Mouse (Mus musculus) layer of hippocampus, adult 2 months (tissue): ENCODE measurements around the gene Elk4. TPM values are rescaled to one million over a fixed set of nuclear protein-coding genes. Genes with fewer than 3 reads are reported as not detected.

Experiments
- DNase-seq, 2 experiments: peaks; one replicate each; pipeline ENCODE4 v3.0.0; 2022; ENCODE audit warnings: low spot score in 2 of 2
- H3K27ac ChIP-seq: fragments of 200-600 bp; 2 replicates; pipeline ENCODE4 v1.8.1; 2022
- H3K4me3 ChIP-seq: fragments of 200-600 bp; 2 replicates; pipeline ENCODE4 v1.8.1; 2022; ENCODE audit warnings: mild to moderate bottlenecking
- CTCF ChIP-seq: fragments of 200-600 bp; conservative IDR thresholded peaks from 2 replicates; pipeline ENCODE4 v1.8.1; 2022; ENCODE audit warnings: antibody characterized with exemption, mild to moderate bottlenecking, moderate library complexity
- long read RNA-seq, 2 experiments: library from polyadenylated mRNA; stranded (forward); transcript quantifications; one replicate each; pipeline ENCODE4 v2.0.0; 2021; ENCODE audit warnings: borderline mapping rate in 2 of 2
- total RNA-seq, 2 experiments: library from RNA; stranded (reverse); gene quantifications; 2 replicates each; pipeline ENCODE4 v1.2.3; 2021

Elk4 gene
- 10 to 100 TPM; 51.8 to 59.2 TPM for total RNA-seq
- long read RNA-seq, experiment 1, full-length matches to known transcripts: 3 of 8 reads
- long read RNA-seq, experiment 1, partial matches to known transcripts: 1 of 8 reads
- long read RNA-seq, experiment 1, other reads (novel, unspliced or antisense): 4 of 8 reads
- long read RNA-seq, experiment 2, full-length matches to known transcripts: 7 of 18 reads
- long read RNA-seq, experiment 2, partial matches to known transcripts: 1 of 18 reads
- long read RNA-seq, experiment 2, other reads (novel, unspliced or antisense): 10 of 18 reads

- H3K4me3 ChIP-seq: peak within 1 kb of the TSS; percentile 94
- H3K27ac ChIP-seq: peak within 1 kb of the TSS; percentile 94
- TF ChIP-seq CTCF: 0 out of 2 replicates have a peak, but pooled peaks have one; percentile 2
- DNase-seq: peak; percentile 84 to 87
Observed at GRCm38 (mm10) chr1:132007282-132007815, at the start of gene Elk4. Gene Elk4, plus strand, starts transcription at chr1:132007607.

- DNase-seq: no peak
Observed at GRCm38 (mm10) chr1:131961004-131961403, 46.4 kb upstream of the Elk4 start.

GRCm38 (mm10) chr1:131962606-131963084 is 44.8 kb upstream of the Elk4 start, which contains the start of gene Slc45a3:
Gene Slc45a3, plus strand, starts transcription at chr1:131962967.
- Histone ChIP-seq H3K27ac (no peak within 1 kb of the TSS), H3K4me3 (peak within 1 kb of the TSS; percentile 62)
- no peak for TF ChIP-seq CTCF
- no peak for DNase-seq

More at GRCm38 (mm10) chr1:131961004-131961403, 46.4 kb upstream of the Elk4 start:
- Histone ChIP-seq H3K4me3 (no peak overlapping the region), H3K27ac (no peak overlapping the region)
- no peak for TF ChIP-seq CTCF

GRCm38 (mm10) chr1:131963085-131963951 is 44.1 kb upstream of the Elk4 start:
- Histone ChIP-seq H3K27ac (no peak overlapping the region), H3K4me3 (peak overlapping the region; percentile 62)
- TF ChIP-seq CTCF: no peak
- no peak for DNase-seq

GRCm38 (mm10) chr1:131964100-131964499 is 43.3 kb upstream of the Elk4 start:
- no peak for TF ChIP-seq CTCF
- DNase-seq: no peak
- Histone ChIP-seq H3K27ac (no peak overlapping the region), H3K4me3 (no peak overlapping the region)

- no peak for TF ChIP-seq CTCF
- H3K4me3 ChIP-seq: no peak overlapping the region
- H3K27ac ChIP-seq: no peak overlapping the region
- no peak for DNase-seq
Observed at GRCm38 (mm10) chr1:131964580-131964979, 42.8 kb upstream of the Elk4 start.

- no peak overlapping the region for H3K4me3 ChIP-seq
- DNase-seq: no peak
- no peak for TF ChIP-seq CTCF
- no peak overlapping the region for H3K27ac ChIP-seq
Observed at GRCm38 (mm10) chr1:131965818-131966217, 41.6 kb upstream of the Elk4 start.

- no peak for TF ChIP-seq CTCF
- no peak for DNase-seq
- Histone ChIP-seq H3K27ac (no peak overlapping the region), H3K4me3 (no peak overlapping the region)
Observed at GRCm38 (mm10) chr1:131967336-131967735, 40.1 kb upstream of the Elk4 start.

GRCm38 (mm10) chr1:131968556-131968955 is 38.9 kb upstream of the Elk4 start:
- no peak for DNase-seq
- TF ChIP-seq CTCF: no peak
- no peak overlapping the region for H3K27ac ChIP-seq
- H3K4me3 ChIP-seq: no peak overlapping the region

GRCm38 (mm10) chr1:131968983-131969382 is 38.4 kb upstream of the Elk4 start:
- no peak for TF ChIP-seq CTCF
- Histone ChIP-seq H3K27ac (no peak overlapping the region), H3K4me3 (no peak overlapping the region)
- DNase-seq: no peak

GRCm38 (mm10) chr1:131969825-131970224 is 37.6 kb upstream of the Elk4 start:
- DNase-seq: no peak
- TF ChIP-seq CTCF: no peak
- H3K4me3 ChIP-seq: no peak overlapping the region
- no peak overlapping the region for H3K27ac ChIP-seq

- no peak for TF ChIP-seq CTCF
- no peak overlapping the region for H3K27ac ChIP-seq
- H3K4me3 ChIP-seq: no peak overlapping the region
- no peak for DNase-seq
Observed at GRCm38 (mm10) chr1:131970322-131970660, 37.1 kb upstream of the Elk4 start.

GRCm38 (mm10) chr1:131970661-131971520 is 36.5 kb upstream of the Elk4 start:
- no peak for TF ChIP-seq CTCF
- no peak for DNase-seq
- no peak overlapping the region for H3K4me3 ChIP-seq
- H3K27ac ChIP-seq: no peak overlapping the region
